Mouse (Mus musculus) megakaryocyte, embryonic 14.5 days (primary cell): ENCODE measurements around the gene Adipor2. TPM values are rescaled to one million over a fixed set of nuclear protein-coding genes. Genes with fewer than 3 reads are reported as not detected.
"Not testable (repeated sequence)": the region's sequence is repeated elsewhere in the genome, so short reads cannot be mapped to it uniquely, and the experiment has no call there.

Source experiments
- H3K27me3 ChIP-seq: replicated peaks from 2 replicates; pipeline ENCODE3; 2012; ENCODE audit warnings: inconsistent platforms
- H3K36me3 ChIP-seq: replicated peaks from 2 replicates; pipeline ENCODE3; 2012; ENCODE audit warnings: low read length, inconsistent platforms, mixed read lengths
- H3K4me1 ChIP-seq: 2 replicates; pipeline ENCODE4 v1.6.1; 2012; ENCODE audit warnings: inconsistent platforms
- H3K4me3 ChIP-seq: replicated peaks from 2 replicates; pipeline ENCODE3; 2012; ENCODE audit warnings: moderate library complexity, mild to moderate bottlenecking, inconsistent platforms
- H3K9me3 ChIP-seq: 2 replicates; pipeline ENCODE4 v1.6.1; 2012; ENCODE audit warnings: inconsistent platforms
- FLI1 ChIP-seq: IDR thresholded peaks from 2 replicates; pipeline ENCODE4 v1.6.1; 2012; ENCODE audit warnings: low read length, inconsistent platforms, mixed read lengths
- GATA1 ChIP-seq: IDR thresholded peaks from 3 replicates; pipeline ENCODE4 v1.6.1; 2012; ENCODE audit warnings: mixed read lengths, low read length, inconsistent platforms, borderline replicate concordance
- polyA plus RNA-seq: library from polyadenylated mRNA; stranded (reverse); fragments of >175 nt; gene quantifications from 2 replicates; pipeline ENCODE4 v1.2.3, GENCODE M21; 2012; ENCODE audit warnings: low replicate concordance; ENCODE audit not compliant: insufficient read depth

The Adipor2 gene
- polyA plus RNA-seq, 1 experiment: 6.0 TPM

- TF ChIP-seq FLI1 (no peak), GATA1 (no peak)
- peaks cover 9% of the 10 kb centered on the region; the same call in 1 of the 2 replicates for H3K9me3 ChIP-seq
- no peaks in the 10 kb centered on the region for H3K36me3 ChIP-seq
- peaks cover 28% of the 10 kb centered on the region for H3K4me1 ChIP-seq
- H3K4me3 ChIP-seq: no peak overlapping the region
- peaks cover 77% of the 10 kb centered on the region for H3K27me3 ChIP-seq
Measured at GRCm38 (mm10) chr6:119445671-119446607, 28.4 kb upstream of the Adipor2 start.

DNA sequence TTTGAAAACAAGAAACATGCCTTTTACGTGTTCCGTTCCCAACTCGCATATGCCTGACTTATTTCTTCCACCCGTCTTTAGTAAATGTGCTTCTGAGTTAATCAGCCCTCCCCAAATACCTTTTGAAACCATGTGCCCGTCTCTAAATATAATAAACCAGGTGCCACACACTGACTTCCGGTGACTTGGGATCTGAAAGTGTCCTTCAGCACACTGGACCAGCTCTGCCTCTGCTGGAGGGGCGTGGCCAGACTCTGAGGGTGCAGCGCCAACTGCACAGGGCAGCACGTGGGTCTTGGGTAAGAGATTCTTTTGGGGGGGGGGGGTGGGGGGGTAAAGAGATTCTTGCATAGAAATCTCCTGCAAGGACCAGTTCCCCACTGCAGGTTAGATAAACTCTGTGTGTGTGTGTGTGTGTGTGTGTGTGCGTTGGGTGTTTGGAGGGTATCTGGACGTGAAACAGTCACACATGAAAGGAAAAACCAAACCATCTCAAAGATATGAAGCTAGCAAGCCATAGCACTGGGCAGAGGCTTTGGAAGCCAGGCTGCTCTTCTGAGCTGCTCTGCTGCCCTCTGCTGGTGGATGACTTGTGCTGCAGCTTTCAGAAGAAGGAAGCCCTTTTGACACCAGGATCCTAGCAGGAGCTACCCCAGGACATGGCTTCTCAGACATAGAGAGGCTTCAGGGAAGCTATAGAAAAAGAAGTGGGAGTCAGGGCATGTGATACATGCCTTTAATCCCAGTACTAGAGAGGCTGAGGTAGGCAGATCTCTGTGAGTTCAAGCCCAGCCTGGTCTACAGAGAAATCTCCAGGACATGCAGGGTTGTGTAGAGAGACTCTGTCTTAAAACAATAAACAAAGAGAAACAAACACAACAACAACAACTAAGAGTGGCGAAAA lies 26.5 kb upstream of the Adipor2 start:
- Histone ChIP-seq H3K9me3 (peaks cover 9% of the 10 kb centered on the region; the same call in 1 of the 2 replicates), H3K27me3 (peaks cover 74% of the 10 kb centered on the region), H3K36me3 (no peaks in the 10 kb centered on the region), H3K4me3 (peak overlapping the region; percentile 81), H3K4me1 (peaks cover 20% of the 10 kb centered on the region)
- TF ChIP-seq FLI1 (no peak), GATA1 (no peak)

DNA sequence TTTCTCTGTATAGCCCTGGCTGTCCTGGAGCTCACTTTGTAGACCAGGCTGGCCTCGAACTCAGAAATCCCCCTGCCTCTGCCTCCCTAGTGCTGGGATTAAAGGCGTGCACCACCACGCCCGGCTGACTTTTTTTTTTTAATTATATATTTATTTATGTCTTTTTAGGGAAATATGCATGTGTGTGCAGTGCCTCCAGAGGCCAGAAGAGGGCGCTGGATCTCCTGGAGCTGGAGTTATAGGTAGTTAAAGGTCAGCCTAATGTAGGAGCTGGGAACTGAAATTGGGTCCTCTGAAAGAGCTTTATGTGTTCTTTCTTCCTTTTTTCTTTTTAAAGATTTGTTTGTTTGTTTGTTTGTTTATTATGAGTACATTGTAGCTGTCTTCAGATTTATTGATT lies 25.2 kb upstream of the Adipor2 start:
- not testable (repeated sequence) for H3K36me3 ChIP-seq, H3K9me3 ChIP-seq, H3K4me3 ChIP-seq
- Histone ChIP-seq H3K27me3 (peaks cover 75% of the 10 kb centered on the region), H3K4me1 (peaks cover 15% of the 10 kb centered on the region)

- no peaks in the 10 kb centered on the region; the same call in 1 of the 2 replicates for H3K4me1 ChIP-seq
- TF ChIP-seq FLI1 (no peak), GATA1 (no peak)
- H3K27me3 ChIP-seq: peaks cover 75% of the 10 kb centered on the region
- H3K36me3 ChIP-seq: no peaks in the 10 kb centered on the region
- H3K9me3 ChIP-seq: no peaks in the 10 kb centered on the region
- H3K4me3 ChIP-seq: no peak overlapping the region
Measured at GRCm38 (mm10) chr6:119437894-119438761, 20.6 kb upstream of the Adipor2 start.

GRCm38 (mm10) chr6:119434394-119434793 lies 16.9 kb upstream of the Adipor2 start:
- Histone ChIP-seq H3K4me3 (no peak overlapping the region), H3K4me1 (no peaks in the 10 kb centered on the region; the same call in 1 of the 2 replicates), H3K27me3 (peaks cover 59% of the 10 kb centered on the region), H3K36me3 (no peaks in the 10 kb centered on the region), H3K9me3 (no peaks in the 10 kb centered on the region)
- TF ChIP-seq GATA1: no peak

GRCm38 (mm10) chr6:119431751-119432324 lies 14.3 kb upstream of the Adipor2 start:
- no peaks in the 10 kb centered on the region for H3K36me3 ChIP-seq
- H3K4me1 ChIP-seq: no peaks in the 10 kb centered on the region
- no peak overlapping the region for H3K4me3 ChIP-seq
- TF ChIP-seq GATA1 (no peak), FLI1 (no peak)
- H3K27me3 ChIP-seq: peaks cover 49% of the 10 kb centered on the region
- no peaks in the 10 kb centered on the region; the same call in 1 of the 2 replicates for H3K9me3 ChIP-seq

- peaks cover 38% of the 10 kb centered on the region for H3K27me3 ChIP-seq
- no peaks in the 10 kb centered on the region for H3K36me3 ChIP-seq
- no peak overlapping the region for H3K4me3 ChIP-seq
- no peak for TF ChIP-seq FLI1
- no peak for TF ChIP-seq GATA1
- H3K9me3 ChIP-seq: peaks cover under 1% of the 10 kb centered on the region; the same call in 1 of the 2 replicates
- H3K4me1 ChIP-seq: no peaks in the 10 kb centered on the region
Measured at GRCm38 (mm10) chr6:119430508-119430907, 13.0 kb upstream of the Adipor2 start.

GRCm38 (mm10) chr6:119429311-119429710 lies 11.8 kb upstream of the Adipor2 start:
- peaks cover 5% of the 10 kb centered on the region for H3K4me1 ChIP-seq
- H3K36me3 ChIP-seq: no peaks in the 10 kb centered on the region
- peaks cover 10% of the 10 kb centered on the region; the same call in 1 of the 2 replicates for H3K9me3 ChIP-seq
- H3K4me3 ChIP-seq: no peak overlapping the region
- no peak for TF ChIP-seq FLI1
- TF ChIP-seq GATA1: no peak
- peaks cover 27% of the 10 kb centered on the region for H3K27me3 ChIP-seq

DNA sequence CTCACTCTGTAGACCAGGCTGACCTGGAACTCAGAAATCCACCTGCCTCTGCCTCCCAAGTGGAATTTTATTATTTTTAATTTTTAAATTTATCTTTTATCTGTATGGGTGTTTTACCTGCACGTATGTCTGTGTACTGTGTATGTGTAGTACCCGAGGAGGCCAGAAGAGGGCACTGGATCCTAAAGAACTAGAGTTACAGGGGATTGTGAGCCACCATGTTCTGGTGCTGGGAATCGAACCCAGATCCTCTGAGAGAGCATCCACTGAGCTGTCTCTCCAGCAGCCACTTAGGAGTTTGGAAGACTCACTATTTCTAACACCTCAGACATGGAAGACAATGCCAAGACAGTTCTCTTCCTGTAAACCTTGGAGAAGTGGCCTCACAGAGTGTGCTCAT lies 11.1 kb upstream of the Adipor2 start:
- Histone ChIP-seq H3K36me3 (no peaks in the 10 kb centered on the region), H3K4me1 (peaks cover 5% of the 10 kb centered on the region), H3K9me3 (peaks cover 11% of the 10 kb centered on the region; the same call in 1 of the 2 replicates), H3K4me3 (no peak overlapping the region), H3K27me3 (peaks cover 25% of the 10 kb centered on the region)
- TF ChIP-seq GATA1 (no peak), FLI1 (no peak)
